Mouse (Mus musculus): ENCODE measurements around the gene Mak.

GRCm38 (mm10) chr13:41084521-41084920, 5.0 kb upstream of the Mak start:
- TF ChIP-seq CTCF (IDR thresholded peaks at IDR 0.05 in 2 of 3, conservative IDR thresholded peaks at IDR 0.05 in 1 of 3; ENCODE audit: control insufficient read depth in 1 of 3, insufficient read depth in 1 of 3, low read depth in 2 of 3, low read length in 3 of 3, poor library complexity in 1 of 3, severe bottlenecking in 1 of 3), result no peak
- no peak for TF ChIP-seq ZMIZ1 (IDR thresholded peaks at IDR 0.05; ENCODE audit: low read depth, low read length)
- no peak for TF ChIP-seq CHD1 (IDR thresholded peaks at IDR 0.05; ENCODE audit: low read depth, low read length)
- TF ChIP-seq E2F4 (IDR thresholded peaks at IDR 0.05; ENCODE audit: borderline replicate concordance, low read depth, low read length), result no peak
- TF ChIP-seq EP300 (IDR thresholded peaks at IDR 0.05; ENCODE audit: low read depth in 1 of 2, low read length in 2 of 2), result no peak
- TF ChIP-seq MEF2A (IDR thresholded peaks at IDR 0.05; ENCODE audit: extremely low read depth, insufficient replicate concordance, low read depth, low read length, poor library complexity, severe bottlenecking), result no peak
- no peak for TF ChIP-seq KAT2A (conservative IDR thresholded peaks at IDR 0.05; ENCODE audit: low read depth, low read length)
- TF ChIP-seq JUND (IDR thresholded peaks at IDR 0.05; ENCODE audit: low read depth, low read length), result no peak
- TF ChIP-seq MAFK (IDR thresholded peaks at IDR 0.05; ENCODE audit: borderline replicate concordance, low read depth, low read length), result no peak
- TF ChIP-seq TCF12 (IDR thresholded peaks at IDR 0.05; ENCODE audit: low read depth, low read length), result no peak
- TF ChIP-seq POLR2A (IDR thresholded peaks at IDR 0.05; ENCODE audit: control insufficient read depth in 1 of 2, insufficient read depth in 1 of 2, low read depth in 1 of 2, low read length in 2 of 2, poor library complexity in 1 of 2), result no peak
- no peak for TF ChIP-seq POLR2AphosphoS2 (IDR thresholded peaks at IDR 0.05; ENCODE audit: low read length)
- TF ChIP-seq SMC3 (IDR thresholded peaks at IDR 0.05; ENCODE audit: low read depth, low read length), result no peak
- TF ChIP-seq ETS1 (IDR thresholded peaks at IDR 0.05; ENCODE audit: low read depth, low read length), result no peak

Data from MEL (cell line).